8 mouse cellular contexts compared by ENCODE assay signal in genomic region chr13:62760432-62761415, GRCm38 (mm10). TPM values are rescaled to one million over a fixed set of nuclear protein-coding genes. Genes with fewer than 3 reads are reported as not detected.
DNase-seq lines count a peak whose midpoint lies in the region; ATAC-seq and TF ChIP-seq lines count a peak whose summit lies in the region.
"Not testable (repeated sequence)": the region's sequence is repeated elsewhere in the genome, so short reads cannot be mapped to it uniquely, and the experiment has no call there.

Gene Platr25 (minus strand): TSS chr13:62760709.

- H3K36me3 ChIP-seq in neural tube, embryonic 14.5 days (ENCODE audit: control insufficient read depth, insufficient read depth, low read length) = not testable (repeated sequence)

- not testable (repeated sequence) for TF ChIP-seq CTCF in layer of hippocampus, adult 2 months (conservative IDR thresholded peaks at IDR 0.05)

- peak within 1 kb of the TSS; percentile 52 for H3K4me3 ChIP-seq in layer of hippocampus, adult 2 months
- H3K4me3 ChIP-seq in neural tube, embryonic 14.5 days (ENCODE audit: low read depth, low read length) = peak within 1 kb of the TSS; percentile 42

- H3K4me2 ChIP-seq in neural tube, embryonic 14.5 days (ENCODE audit: low read depth, low read length) = peak within 1 kb of the TSS; percentile 42

- not testable (repeated sequence) for H3K9me3 ChIP-seq in neural tube, embryonic 14.5 days (ENCODE audit: control insufficient read depth, low read length)

- peak; percentile 96 to 99 for ATAC-seq in hematopoietic stem cell, adult 5-6 weeks (replicated peaks in 1 of 2; ENCODE audit: insufficient read depth in 1 of 2, low FRiP score in 2 of 2, low TSS enrichment in 1 of 2, low read depth in 1 of 2, poor library complexity in 2 of 2, severe bottlenecking in 2 of 2)
- ATAC-seq in neural tube, embryonic 14.5 days (ENCODE audit: low read depth) = peak; percentile 97

- peak within 1 kb of the TSS; percentile 48; the same call in 1 of the 2 replicates for H3K9ac ChIP-seq in neural tube, embryonic 14.5 days (replicated peaks; ENCODE audit: low read depth, low read length)

- peak; percentile 77 for DNase-seq in MEL-GATA-1-ER (ENCODE audit: extremely low read depth, low read depth)
- peak; percentile 27 for DNase-seq in cerebellum, adult 8-10 months
- peak; percentile 70 for DNase-seq in forelimb bud, embryonic 11.5 days (ENCODE audit: low read depth, low spot score)
- peak; percentile 23 to 26 for DNase-seq in layer of hippocampus, adult 2 months (ENCODE audit: low spot score in 2 of 2)
- DNase-seq in lung, adult 18-20 months = peak; percentile 72 to 76
- peak; percentile 59 for DNase-seq in testis, postnatal 10 days (ENCODE audit: low spot score)

- not testable (repeated sequence) for H3K27me3 ChIP-seq in neural tube, embryonic 14.5 days (ENCODE audit: control insufficient read depth, insufficient read depth, low read length)

- H3K4me1 ChIP-seq in neural tube, embryonic 14.5 days (ENCODE audit: control insufficient read depth, insufficient read depth, low read length) = not testable (repeated sequence)

- 8% methylated on average over 20 of the region's 20 CpGs for WGBS in neural tube, embryonic 14.5 days

- not testable (repeated sequence) for H3K27ac ChIP-seq in layer of hippocampus, adult 2 months; neural tube, embryonic 14.5 days (ENCODE audit: low read depth, low read length)

RNA-seq across cellular contexts. Expression of gene Platr25, which starts in this region (rescaled TPM):
- total RNA-seq in hematopoietic stem cell, adult 5-6 weeks (2017) = 55.3 and 88.0 TPM in 2 replicates
- total RNA-seq in layer of hippocampus, adult 2 months (2021) = 10 to 100 TPM; 13.0 to 14.5 TPM
- polyA plus RNA-seq in neural tube, embryonic 14.5 days (2014; fragmentation: Nextera tagmentation; extraction: Ambion mirVana) = 43.7 and 44.9 TPM in 2 replicates

Comparison
In these comparisons a context has a peak if more than half of its experiments do, and no peak if none do; other contexts are left out.
1. DNase-seq: peak in every context shown above with its lines; median percentile 77 in MEL-GATA-1-ER; 74 in lung, adult 18-20 months; 70 in forelimb bud, embryonic 11.5 days; 59 in testis, postnatal 10 days; 27 in cerebellum, adult 8-10 months; 24 in layer of hippocampus, adult 2 months.